Mouse (Mus musculus) liver, embryonic 11.5 days (tissue): ENCODE measurements around the gene Retreg1. TPM values are rescaled to one million over a fixed set of nuclear protein-coding genes. Genes with fewer than 3 reads are reported as not detected.

Experiments
- ATAC-seq: fragments of 200-750 bp; cut with Nextera tagmentation; replicated peaks from 2 replicates; pipeline ENCODE4 v1.8.0; 2017; ENCODE audit warnings: moderate number of reproducible peaks, mild to moderate bottlenecking, moderate TSS enrichment, moderate library complexity; ENCODE audit not compliant: low FRiP score
- DNase-seq: peaks from one replicate; pipeline ENCODE4 v3.0.0-alpha.2; 2017; ENCODE audit warnings: low spot score
- H3K27ac ChIP-seq: fragments of 300-500 bp; sonication (generic); 2 replicates; pipeline ENCODE4 v1.5.1; 2014; ENCODE audit warnings: mild to moderate bottlenecking, low read depth, low read length, control low read depth
- H3K27me3 ChIP-seq: fragments of 300-500 bp; sonication (generic); replicated peaks from 2 replicates; pipeline ENCODE4 v1.6.1; 2014; ENCODE audit warnings: low read length, mixed read lengths; ENCODE audit not compliant: control insufficient read depth, insufficient read depth
- H3K36me3 ChIP-seq: fragments of 300-500 bp; sonication (generic); 2 replicates; pipeline ENCODE4 v1.6.1; 2014; ENCODE audit warnings: mild to moderate bottlenecking, low read length, moderate library complexity, mixed read lengths; ENCODE audit not compliant: control insufficient read depth, insufficient read depth
- H3K4me1 ChIP-seq: fragments of 300-500 bp; sonication (generic); replicated peaks from 2 replicates; pipeline ENCODE4 v1.6.1; 2014; ENCODE audit warnings: low read length, mixed read lengths; ENCODE audit not compliant: control insufficient read depth, insufficient read depth
- H3K4me2 ChIP-seq: fragments of 300-500 bp; sonication (generic); 2 replicates; pipeline ENCODE4 v1.6.1; 2014; ENCODE audit warnings: mild to moderate bottlenecking, control low read depth, moderate library complexity
- H3K4me3 ChIP-seq: fragments of 300-500 bp; sonication (generic); 2 replicates; pipeline ENCODE4 v1.5.1; 2014; ENCODE audit warnings: low read depth, low read length, control low read depth
- H3K9ac ChIP-seq: fragments of 300-500 bp; sonication (generic); 2 replicates; pipeline ENCODE4 v1.6.1; 2014; ENCODE audit warnings: low read depth, low read length, control low read depth
- H3K9me3 ChIP-seq: fragments of 300-500 bp; sonication (generic); 2 replicates; pipeline ENCODE4 v1.6.1; 2016; ENCODE audit warnings: low read length, inconsistent platforms, mixed read lengths; ENCODE audit not compliant: control insufficient read depth
- WGBS: fragments of 180-500 bp; shearing (Covaris S2); extraction: QIAGEN DNeasy Blood & Tissue Kit; methylation state at CpG from one replicate; pipeline ENCODE4 v1.1.7; 2014; 5-methylcytosine and 5-hydroxymethylcytosine counted together
- polyA plus RNA-seq: library from polyadenylated mRNA; unstranded; fragments of >200 nt; fragmentation: Nextera tagmentation; extraction: Ambion mirVana; gene quantifications from 2 replicates; pipeline ENCODE4 v1.2.1, GENCODE M21; 2014

Gene Retreg1
- polyA plus RNA-seq, 1 experiment from 2014 or later = 1.3 TPM

DNA sequence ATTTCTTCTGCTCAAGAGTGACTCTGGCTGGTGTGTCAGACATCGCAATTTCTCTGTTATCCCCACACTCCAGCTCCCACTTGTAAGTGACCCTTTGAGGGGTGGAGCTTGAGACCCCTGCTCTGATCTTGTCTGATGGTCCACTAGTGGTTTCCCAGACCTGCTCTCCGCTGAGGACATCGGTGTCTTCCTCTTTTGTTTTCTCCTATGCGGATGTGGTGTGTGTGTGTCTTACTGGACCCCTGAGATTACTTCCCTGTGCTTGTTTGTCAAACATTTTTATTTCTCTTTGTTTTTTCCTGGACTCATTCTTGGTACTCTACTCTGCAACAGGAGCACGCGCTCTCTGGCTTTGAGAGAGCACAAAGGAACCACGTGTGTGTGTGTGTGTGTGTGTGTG is 18.9 kb downstream of the Retreg1 start:
- H3K9ac ChIP-seq = no peak overlapping the region
- ATAC-seq = no peak
- WGBS = 65% methylated on average over 7 of the region's 7 CpGs

GRCm38 (mm10) chr15:25865605-25866004 is 22.6 kb downstream of the Retreg1 start:
- Histone ChIP-seq H3K36me3 (no peaks in the 10 kb centered on the region), H3K9me3 (no peaks in the 10 kb centered on the region), H3K27me3 (no peaks in the 10 kb centered on the region), H3K4me2 (no peak overlapping the region), H3K27ac (no peak overlapping the region), H3K4me3 (no peak overlapping the region), H3K9ac (no peak overlapping the region), H3K4me1 (no peaks in the 10 kb centered on the region)
- ATAC-seq = no peak
- WGBS = 76% methylated on average over 3 of the region's 3 CpGs
- no peak for DNase-seq

More for the DNA sequence above, 18.9 kb downstream of the Retreg1 start:
- H3K9me3 ChIP-seq = no peaks in the 10 kb centered on the region
- H3K4me1 ChIP-seq = no peaks in the 10 kb centered on the region
- H3K4me2 ChIP-seq = no peak overlapping the region
- no peak for DNase-seq
- no peaks in the 10 kb centered on the region for H3K36me3 ChIP-seq
- H3K27ac ChIP-seq = no peak overlapping the region
- no peak overlapping the region for H3K4me3 ChIP-seq
- H3K27me3 ChIP-seq = no peaks in the 10 kb centered on the region

GRCm38 (mm10) chr15:25866106-25866505 is 23.1 kb downstream of the Retreg1 start:
- Histone ChIP-seq H3K27me3 (no peaks in the 10 kb centered on the region), H3K4me3 (no peak overlapping the region), H3K9ac (no peak overlapping the region), H3K4me1 (no peaks in the 10 kb centered on the region), H3K4me2 (no peak overlapping the region), H3K36me3 (no peaks in the 10 kb centered on the region), H3K27ac (no peak overlapping the region), H3K9me3 (no peaks in the 10 kb centered on the region)
- DNase-seq (no peak), ATAC-seq (no peak)
- WGBS = 86% methylated on average over 6 of the region's 6 CpGs

- Histone ChIP-seq H3K4me3 (no peak overlapping the region), H3K27ac (no peak overlapping the region), H3K9ac (no peak overlapping the region), H3K36me3 (no peaks in the 10 kb centered on the region), H3K4me2 (no peak overlapping the region), H3K27me3 (no peaks in the 10 kb centered on the region), H3K9me3 (no peaks in the 10 kb centered on the region), H3K4me1 (no peaks in the 10 kb centered on the region)
- DNase-seq (no peak), ATAC-seq (no peak)
- 70% methylated on average over 5 of the region's 5 CpGs for WGBS
These were observed 26.1 kb downstream of the Retreg1 start for GRCm38 (mm10) chr15:25869129-25869528.

DNA sequence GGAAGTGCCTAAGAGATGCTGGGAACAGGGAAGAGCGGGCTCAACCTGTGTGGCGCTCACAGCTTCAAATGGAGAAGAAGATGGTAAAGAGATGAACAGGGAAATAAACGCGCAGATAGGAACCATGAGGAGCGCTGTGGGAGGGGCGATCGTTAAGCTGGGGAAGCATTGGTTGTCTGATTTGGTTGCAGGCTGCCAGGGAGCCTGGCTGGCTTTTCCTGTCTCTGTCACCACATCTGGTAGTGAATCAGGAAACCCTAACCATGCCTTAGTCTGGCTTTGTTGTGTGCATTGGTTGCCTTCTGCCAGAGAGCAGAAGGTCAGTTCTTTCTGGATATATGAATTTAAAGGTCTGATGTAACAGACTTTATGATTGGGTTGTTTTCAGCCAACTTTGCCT is 28.5 kb downstream of the Retreg1 start:
- Histone ChIP-seq H3K4me3 (no peak overlapping the region), H3K9ac (no peak overlapping the region), H3K27ac (no peak overlapping the region), H3K4me2 (no peak overlapping the region), H3K4me1 (no peaks in the 10 kb centered on the region), H3K27me3 (no peaks in the 10 kb centered on the region), H3K9me3 (no peaks in the 10 kb centered on the region), H3K36me3 (no peaks in the 10 kb centered on the region)
- 73% methylated on average over 7 of the region's 7 CpGs for WGBS
- ATAC-seq = no peak
- DNase-seq = no peak

DNA sequence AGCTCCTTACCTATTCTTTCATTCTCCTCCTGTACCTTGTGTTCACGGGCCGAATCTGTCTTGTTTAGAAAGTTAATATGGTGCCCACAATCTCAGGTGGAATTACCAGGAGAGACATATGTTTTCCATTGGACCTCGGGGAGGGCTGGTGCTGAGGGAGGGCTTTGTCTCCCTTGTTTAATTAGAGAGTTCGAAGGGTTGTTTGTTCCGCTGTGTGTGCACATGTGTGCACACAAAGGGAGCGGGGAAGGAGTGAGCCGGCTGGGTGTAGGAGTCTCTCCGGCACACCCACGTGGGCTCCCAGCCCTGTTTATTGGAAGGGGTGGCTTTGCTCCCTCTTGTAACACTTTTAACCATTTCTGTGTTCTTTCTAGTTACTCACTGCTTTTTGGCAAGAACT is 29.1 kb downstream of the Retreg1 start:
- no peak overlapping the region for H3K4me2 ChIP-seq
- no peak overlapping the region for H3K9ac ChIP-seq
- H3K27me3 ChIP-seq = no peaks in the 10 kb centered on the region
- no peaks in the 10 kb centered on the region for H3K4me1 ChIP-seq
- DNase-seq = no peak
- no peak for ATAC-seq
- H3K27ac ChIP-seq = no peak overlapping the region
- 76% methylated on average over 9 of the region's 9 CpGs for WGBS
- no peaks in the 10 kb centered on the region for H3K36me3 ChIP-seq
- H3K4me3 ChIP-seq = no peak overlapping the region
- H3K9me3 ChIP-seq = no peaks in the 10 kb centered on the region

GRCm38 (mm10) chr15:25872657-25873056 is 29.7 kb downstream of the Retreg1 start:
- Histone ChIP-seq H3K27me3 (no peaks in the 10 kb centered on the region), H3K36me3 (no peaks in the 10 kb centered on the region), H3K27ac (no peak overlapping the region), H3K4me1 (no peaks in the 10 kb centered on the region), H3K9ac (no peak overlapping the region), H3K9me3 (no peaks in the 10 kb centered on the region), H3K4me3 (no peak overlapping the region), H3K4me2 (no peak overlapping the region)
- ATAC-seq (no peak), DNase-seq (no peak)
- WGBS = 85% methylated on average over 9 of the region's 9 CpGs

- ATAC-seq = no peak
- no peak overlapping the region for H3K4me3 ChIP-seq
- H3K4me2 ChIP-seq = no peak overlapping the region
- no peaks in the 10 kb centered on the region for H3K27me3 ChIP-seq
- H3K4me1 ChIP-seq = no peaks in the 10 kb centered on the region
- no peak overlapping the region for H3K27ac ChIP-seq
- H3K36me3 ChIP-seq = no peaks in the 10 kb centered on the region
- 72% methylated on average over 1 of the region's 1 CpGs for WGBS
- no peaks in the 10 kb centered on the region for H3K9me3 ChIP-seq
- no peak overlapping the region for H3K9ac ChIP-seq
- DNase-seq = no peak
These were observed 30.6 kb downstream of the Retreg1 start for GRCm38 (mm10) chr15:25873536-25873935.

DNA sequence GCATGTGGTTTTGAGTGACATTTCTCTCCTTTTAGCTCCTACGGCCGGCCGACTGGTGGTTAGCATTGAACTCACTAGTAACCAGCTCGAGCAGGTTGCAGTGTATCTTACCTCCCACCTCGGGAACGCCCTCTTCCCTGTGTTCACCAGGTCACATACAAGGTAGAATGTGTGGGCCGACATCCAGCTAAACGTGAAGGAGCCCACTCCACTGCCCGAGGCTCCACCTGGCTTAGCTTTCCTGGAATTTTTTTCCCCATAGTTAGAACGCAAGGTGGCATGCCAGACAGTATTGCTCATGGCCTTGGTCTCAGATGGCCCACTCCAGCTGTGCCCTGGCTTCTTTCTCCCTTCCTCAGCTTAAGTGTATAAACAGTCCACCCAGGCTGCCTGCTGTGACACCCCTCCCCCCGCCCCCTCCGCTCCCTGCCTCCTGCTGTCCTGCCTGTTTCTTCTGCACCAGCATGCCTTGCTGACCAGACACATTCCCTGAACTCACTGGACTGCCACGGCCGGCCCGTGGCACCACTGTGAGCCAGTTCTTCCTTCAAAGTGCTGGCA is 33.7 kb downstream of the Retreg1 start:
- Histone ChIP-seq H3K27ac (no peak overlapping the region), H3K36me3 (no peaks in the 10 kb centered on the region), H3K4me3 (no peak overlapping the region), H3K27me3 (no peaks in the 10 kb centered on the region), H3K9me3 (no peaks in the 10 kb centered on the region), H3K4me1 (no peaks in the 10 kb centered on the region), H3K9ac (no peak overlapping the region), H3K4me2 (no peak overlapping the region)
- ATAC-seq (no peak), DNase-seq (no peak)
- WGBS = 57% methylated on average over 15 of the region's 15 CpGs
